Mouse (Mus musculus): ENCODE data around the gene Ccdc27. TPM values are rescaled to one million over a fixed set of nuclear protein-coding genes. Genes with fewer than 3 reads are reported as not detected.
A peak's percentile ranks its signal among the peaks of the same experiment; 100 is the strongest.

Gene Ccdc27
- 0.08 TPM in 1 of 2 replicates, not detected in the other for polyA plus RNA-seq (2014; fragmentation: Nextera tagmentation; extraction: Ambion mirVana)

GRCm38 (mm10) chr4:154042577-154042976 lies at the start of gene Ccdc27:
Ccdc27 (minus strand) TSS chr4:154042677.
- DNase-seq (no peak), ATAC-seq (ENCODE audit: insufficient read depth) (no peak)
- WGBS, result 78% methylated on average over 9 of the region's 9 CpGs
- no peaks in the 10 kb centered on the region for H3K27me3 ChIP-seq (ENCODE audit: insufficient read depth, low read length)
- no peak for TF ChIP-seq CTCF (IDR thresholded peaks at IDR 0.05; ENCODE audit: low read depth)
- H3K4me3 ChIP-seq (ENCODE audit: low read depth, low read length), result no peak within 1 kb of the TSS
- H3K4me2 ChIP-seq, result no peak within 1 kb of the TSS
- no peaks in the 10 kb centered on the region for H3K9me3 ChIP-seq (ENCODE audit: low read depth, low read length)
- H3K27ac ChIP-seq (ENCODE audit: low read depth), result no peak within 1 kb of the TSS
- H3K4me1 ChIP-seq (ENCODE audit: insufficient read depth), result no peaks in the 10 kb centered on the region
- no peaks in the 10 kb centered on the region for H3K36me3 ChIP-seq (ENCODE audit: insufficient read depth)
- H3K9ac ChIP-seq, result no peak within 1 kb of the TSS

GRCm38 (mm10) chr4:154091356-154091755 lies 48.9 kb upstream of the Ccdc27 start:
- H3K27ac ChIP-seq (ENCODE audit: low read depth), result no peak overlapping the region
- no peak for DNase-seq
- no peak for TF ChIP-seq CTCF (IDR thresholded peaks at IDR 0.05; ENCODE audit: low read depth)
- H3K4me3 ChIP-seq (ENCODE audit: low read depth, low read length), result no peak overlapping the region
- H3K27me3 ChIP-seq (ENCODE audit: insufficient read depth, low read length), result 0 out of 2 replicates have a peak, but pooled peaks cover 3% of the 10 kb centered on the region
- ATAC-seq (ENCODE audit: insufficient read depth), result no peak
- no peaks in the 10 kb centered on the region for H3K4me1 ChIP-seq (ENCODE audit: insufficient read depth)
- no peak overlapping the region for H3K4me2 ChIP-seq
- no peak overlapping the region for H3K9ac ChIP-seq
- no peaks in the 10 kb centered on the region for H3K36me3 ChIP-seq (ENCODE audit: insufficient read depth)
- no peaks in the 10 kb centered on the region for H3K9me3 ChIP-seq (ENCODE audit: low read depth, low read length)
- WGBS, result 70% methylated on average over 8 of the region's 8 CpGs

GRCm38 (mm10) chr4:154089205-154089604 lies 46.7 kb upstream of the Ccdc27 start:
- Histone ChIP-seq H3K27ac (ENCODE audit: low read depth) (no peak overlapping the region), H3K4me3 (ENCODE audit: low read depth, low read length) (no peak overlapping the region), H3K9ac (no peak overlapping the region), H3K27me3 (ENCODE audit: insufficient read depth, low read length) (0 out of 2 replicates have a peak, but pooled peaks cover 3% of the 10 kb centered on the region), H3K9me3 (ENCODE audit: low read depth, low read length) (no peaks in the 10 kb centered on the region), H3K36me3 (ENCODE audit: insufficient read depth) (no peaks in the 10 kb centered on the region), H3K4me1 (ENCODE audit: insufficient read depth) (no peaks in the 10 kb centered on the region), H3K4me2 (no peak overlapping the region)
- TF ChIP-seq CTCF (IDR thresholded peaks at IDR 0.05; ENCODE audit: low read depth), result peak; percentile 27
- WGBS, result 40% methylated on average over 5 of the region's 5 CpGs
- DNase-seq, result no peak
- no peak for ATAC-seq (ENCODE audit: insufficient read depth)

GRCm38 (mm10) chr4:154086436-154086835 lies 44.0 kb upstream of the Ccdc27 start:
- no peak overlapping the region for H3K9ac ChIP-seq
- no peaks in the 10 kb centered on the region for H3K4me1 ChIP-seq (ENCODE audit: insufficient read depth)
- H3K27ac ChIP-seq (ENCODE audit: low read depth), result no peak overlapping the region
- no peak overlapping the region for H3K4me2 ChIP-seq
- 79% methylated on average over 8 of the region's 8 CpGs for WGBS
- no peak for TF ChIP-seq CTCF (IDR thresholded peaks at IDR 0.05; ENCODE audit: low read depth)
- no peaks in the 10 kb centered on the region for H3K9me3 ChIP-seq (ENCODE audit: low read depth, low read length)
- peaks cover 16% of the 10 kb centered on the region for H3K27me3 ChIP-seq (ENCODE audit: insufficient read depth, low read length)
- H3K4me3 ChIP-seq (ENCODE audit: low read depth, low read length), result no peak overlapping the region
- H3K36me3 ChIP-seq (ENCODE audit: insufficient read depth), result no peaks in the 10 kb centered on the region
- ATAC-seq (ENCODE audit: insufficient read depth), result no peak
- DNase-seq, result no peak

- Histone ChIP-seq H3K4me3 (ENCODE audit: low read depth, low read length) (no peak overlapping the region), H3K27me3 (ENCODE audit: insufficient read depth, low read length) (peaks cover 22% of the 10 kb centered on the region), H3K9ac (no peak overlapping the region), H3K27ac (ENCODE audit: low read depth) (no peak overlapping the region), H3K9me3 (ENCODE audit: low read depth, low read length) (no peaks in the 10 kb centered on the region), H3K4me1 (ENCODE audit: insufficient read depth) (no peaks in the 10 kb centered on the region), H3K36me3 (ENCODE audit: insufficient read depth) (no peaks in the 10 kb centered on the region), H3K4me2 (no peak overlapping the region)
- WGBS, result 62% methylated on average over 3 of the region's 3 CpGs
- DNase-seq (no peak), ATAC-seq (ENCODE audit: insufficient read depth) (no peak)
- TF ChIP-seq CTCF (IDR thresholded peaks at IDR 0.05; ENCODE audit: low read depth), result no peak
These were observed 43.4 kb upstream of the Ccdc27 start for GRCm38 (mm10) chr4:154085856-154086255.

GRCm38 (mm10) chr4:154081974-154082373 lies 39.5 kb upstream of the Ccdc27 start:
- Histone ChIP-seq H3K36me3 (ENCODE audit: insufficient read depth) (no peaks in the 10 kb centered on the region), H3K4me3 (ENCODE audit: low read depth, low read length) (no peak overlapping the region), H3K27me3 (ENCODE audit: insufficient read depth, low read length) (peaks cover 28% of the 10 kb centered on the region), H3K4me1 (ENCODE audit: insufficient read depth) (no peaks in the 10 kb centered on the region), H3K9ac (no peak overlapping the region), H3K27ac (ENCODE audit: low read depth) (no peak overlapping the region), H3K4me2 (no peak overlapping the region), H3K9me3 (ENCODE audit: low read depth, low read length) (no peaks in the 10 kb centered on the region)
- 6% methylated on average over 1 of the region's 1 CpGs for WGBS
- no peak for DNase-seq
- ATAC-seq (ENCODE audit: insufficient read depth), result no peak
- TF ChIP-seq CTCF (IDR thresholded peaks at IDR 0.05; ENCODE audit: low read depth), result no peak

- DNase-seq (no peak), ATAC-seq (ENCODE audit: insufficient read depth) (no peak)
- peaks cover 28% of the 10 kb centered on the region for H3K27me3 ChIP-seq (ENCODE audit: insufficient read depth, low read length)
- no peaks in the 10 kb centered on the region for H3K4me1 ChIP-seq (ENCODE audit: insufficient read depth)
- H3K4me2 ChIP-seq, result no peak overlapping the region
- H3K27ac ChIP-seq (ENCODE audit: low read depth), result no peak overlapping the region
- H3K9ac ChIP-seq, result no peak overlapping the region
- H3K4me3 ChIP-seq (ENCODE audit: low read depth, low read length), result no peak overlapping the region
- H3K9me3 ChIP-seq (ENCODE audit: low read depth, low read length), result no peaks in the 10 kb centered on the region
- no peaks in the 10 kb centered on the region for H3K36me3 ChIP-seq (ENCODE audit: insufficient read depth)
- no peak for TF ChIP-seq CTCF (IDR thresholded peaks at IDR 0.05; ENCODE audit: low read depth)
- 2% methylated on average over 13 of the region's 13 CpGs for WGBS
These were observed 38.5 kb upstream of the Ccdc27 start for GRCm38 (mm10) chr4:154081021-154081420.

- Histone ChIP-seq H3K27me3 (ENCODE audit: insufficient read depth, low read length) (peaks cover 28% of the 10 kb centered on the region), H3K9ac (no peak overlapping the region), H3K4me1 (ENCODE audit: insufficient read depth) (no peaks in the 10 kb centered on the region), H3K4me3 (ENCODE audit: low read depth, low read length) (no peak overlapping the region), H3K4me2 (no peak overlapping the region), H3K27ac (ENCODE audit: low read depth) (no peak overlapping the region), H3K9me3 (ENCODE audit: low read depth, low read length) (no peaks in the 10 kb centered on the region), H3K36me3 (ENCODE audit: insufficient read depth) (no peaks in the 10 kb centered on the region)
- 48% methylated on average over 4 of the region's 4 CpGs for WGBS
- ATAC-seq (ENCODE audit: insufficient read depth), result no peak
- TF ChIP-seq CTCF (IDR thresholded peaks at IDR 0.05; ENCODE audit: low read depth), result no peak
- no peak for DNase-seq
These were observed 37.7 kb upstream of the Ccdc27 start for GRCm38 (mm10) chr4:154080211-154080610.

Measured in lung, embryonic 14.5 days (tissue).